Mouse (Mus musculus) liver, embryonic 12.5 days (tissue): ENCODE measurements around the gene Prss41. TPM values are rescaled to one million over a fixed set of nuclear protein-coding genes. Genes with fewer than 3 reads are reported as not detected.

Experiments
- ATAC-seq: fragments of 200-750 bp; cut with Nextera tagmentation; 2 replicates; pipeline ENCODE4 v1.8.0; 2017; ENCODE audit warnings: moderate number of reproducible peaks, mild to moderate bottlenecking, moderate library complexity
- H3K27ac ChIP-seq: fragments of 300-500 bp; sonication (generic); 2 replicates; pipeline ENCODE4 v1.5.1; 2016; ENCODE audit warnings: mild to moderate bottlenecking
- H3K27me3 ChIP-seq: fragments of 300-500 bp; sonication (generic); replicated peaks from 2 replicates; pipeline ENCODE4 v1.6.1; 2016; ENCODE audit warnings: mild to moderate bottlenecking, moderate library complexity
- H3K36me3 ChIP-seq: fragments of 300-500 bp; sonication (generic); 2 replicates; pipeline ENCODE4 v1.6.1; 2016; ENCODE audit warnings: mild to moderate bottlenecking, moderate library complexity
- H3K4me1 ChIP-seq: fragments of 300-500 bp; sonication (generic); 2 replicates; pipeline ENCODE4 v1.6.1; 2016
- H3K4me2 ChIP-seq: fragments of 300-500 bp; sonication (generic); 2 replicates; pipeline ENCODE4 v1.6.1; 2016; ENCODE audit warnings: mild to moderate bottlenecking, moderate library complexity
- H3K4me3 ChIP-seq: fragments of 300-500 bp; sonication (generic); 2 replicates; pipeline ENCODE4 v1.5.1; 2016; ENCODE audit warnings: mild to moderate bottlenecking, moderate library complexity
- H3K9ac ChIP-seq: fragments of 300-500 bp; sonication (generic); 2 replicates; pipeline ENCODE4 v1.6.1; 2016; ENCODE audit warnings: mild to moderate bottlenecking, moderate library complexity
- H3K9me3 ChIP-seq: fragments of 300-500 bp; sonication (generic); replicated peaks from 2 replicates; pipeline ENCODE4 v1.6.1; 2016; ENCODE audit warnings: mild to moderate bottlenecking, moderate library complexity
- WGBS: fragments of 180-500 bp; shearing (Covaris S2); methylation state at CpG from one replicate; pipeline ENCODE4 v1.1.7; 2016; ENCODE audit not compliant: insufficient replicate concordance; 5-methylcytosine and 5-hydroxymethylcytosine counted together
- polyA plus RNA-seq: library from polyadenylated mRNA; unstranded; fragments of >200 nt; fragmentation: Nextera tagmentation; extraction: Ambion mirVana; gene quantifications from 2 replicates; pipeline ENCODE4 v1.2.1, GENCODE M21; 2016

Gene Prss41
- polyA plus RNA-seq, 1 experiment from 2014 or later: 0.45 TPM

GRCm38 (mm10) chr17:23822094-23822493, 21.9 kb downstream of the Prss41 start:
- H3K9me3 ChIP-seq: peaks cover 34% of the 10 kb centered on the region
- peaks cover 100% of the 10 kb centered on the region for H3K36me3 ChIP-seq
- 78% methylated on average over 6 of the region's 6 CpGs for WGBS
- no peak for ATAC-seq
- H3K4me2 ChIP-seq: no peak overlapping the region
- no peak overlapping the region for H3K4me3 ChIP-seq
- no peak overlapping the region for H3K27ac ChIP-seq
- H3K27me3 ChIP-seq: no peaks in the 10 kb centered on the region
- peaks cover 11% of the 10 kb centered on the region for H3K4me1 ChIP-seq
- H3K9ac ChIP-seq: no peak overlapping the region

- no peak for ATAC-seq
- Histone ChIP-seq H3K36me3 (peaks cover 100% of the 10 kb centered on the region), H3K9ac (no peak overlapping the region), H3K9me3 (peaks cover 47% of the 10 kb centered on the region), H3K4me1 (no peaks in the 10 kb centered on the region), H3K27me3 (no peaks in the 10 kb centered on the region), H3K4me3 (no peak overlapping the region), H3K4me2 (no peak overlapping the region), H3K27ac (no peak overlapping the region)
- WGBS: 93% methylated on average over 5 of the region's 5 CpGs
Observed at GRCm38 (mm10) chr17:23820731-23821130, 23.2 kb downstream of the Prss41 start.

GRCm38 (mm10) chr17:23819235-23819634, 24.7 kb downstream of the Prss41 start:
- Histone ChIP-seq H3K4me3 (no peak overlapping the region), H3K4me2 (no peak overlapping the region), H3K36me3 (peaks cover 100% of the 10 kb centered on the region), H3K27ac (no peak overlapping the region), H3K27me3 (no peaks in the 10 kb centered on the region), H3K9me3 (peaks cover 56% of the 10 kb centered on the region), H3K9ac (no peak overlapping the region), H3K4me1 (no peaks in the 10 kb centered on the region)
- no peak for ATAC-seq
- 96% methylated on average over 25 of the region's 25 CpGs for WGBS

- no peak for ATAC-seq
- no peaks in the 10 kb centered on the region for H3K27me3 ChIP-seq
- no peak overlapping the region for H3K27ac ChIP-seq
- H3K9ac ChIP-seq: no peak overlapping the region
- no peak overlapping the region for H3K4me3 ChIP-seq
- WGBS: 95% methylated on average over 8 of the region's 8 CpGs
- H3K4me2 ChIP-seq: no peak overlapping the region
- peaks cover 100% of the 10 kb centered on the region for H3K36me3 ChIP-seq
- peaks cover 56% of the 10 kb centered on the region for H3K9me3 ChIP-seq
- no peaks in the 10 kb centered on the region for H3K4me1 ChIP-seq
Observed at GRCm38 (mm10) chr17:23818579-23818978, 25.4 kb downstream of the Prss41 start.

GRCm38 (mm10) chr17:23815641-23816040, 28.3 kb downstream of the Prss41 start:
- peaks cover 100% of the 10 kb centered on the region for H3K36me3 ChIP-seq
- no peaks in the 10 kb centered on the region for H3K27me3 ChIP-seq
- WGBS: 95% methylated on average over 16 of the region's 16 CpGs
- ATAC-seq: no peak
- no peaks in the 10 kb centered on the region for H3K4me1 ChIP-seq
- H3K9ac ChIP-seq: no peak overlapping the region
- no peak overlapping the region for H3K4me2 ChIP-seq
- no peak overlapping the region for H3K4me3 ChIP-seq
- no peak overlapping the region for H3K27ac ChIP-seq
- peaks cover 56% of the 10 kb centered on the region for H3K9me3 ChIP-seq

- WGBS: 93% methylated on average over 3 of the region's 3 CpGs
- H3K4me1 ChIP-seq: peaks cover 28% of the 10 kb centered on the region
- no peak for ATAC-seq
- no peak overlapping the region for H3K4me2 ChIP-seq
- no peak overlapping the region for H3K9ac ChIP-seq
- H3K9me3 ChIP-seq: no peaks in the 10 kb centered on the region
- no peak overlapping the region for H3K4me3 ChIP-seq
- no peaks in the 10 kb centered on the region for H3K27me3 ChIP-seq
- peaks cover 68% of the 10 kb centered on the region for H3K36me3 ChIP-seq
- no peak overlapping the region for H3K27ac ChIP-seq
Observed at GRCm38 (mm10) chr17:23807918-23808317, 36.1 kb downstream of the Prss41 start.

- Histone ChIP-seq H3K4me2 (peak overlapping the region; percentile 79; the same call in 1 of the 2 replicates), H3K9me3 (no peaks in the 10 kb centered on the region), H3K27me3 (no peaks in the 10 kb centered on the region), H3K36me3 (peaks cover 57% of the 10 kb centered on the region), H3K9ac (no peak overlapping the region), H3K4me3 (no peak overlapping the region), H3K4me1 (peaks cover 29% of the 10 kb centered on the region), H3K27ac (no peak overlapping the region)
- 87% methylated on average over 25 of the region's 25 CpGs for WGBS
- ATAC-seq: no peak
Observed at GRCm38 (mm10) chr17:23806867-23807266, 37.1 kb downstream of the Prss41 start.

- Histone ChIP-seq H3K4me2 (peak overlapping the region; percentile 79), H3K9ac (peak overlapping the region; percentile 99), H3K27me3 (no peaks in the 10 kb centered on the region), H3K36me3 (peaks cover 34% of the 10 kb centered on the region), H3K4me1 (peaks cover 33% of the 10 kb centered on the region), H3K4me3 (peak overlapping the region; percentile 91), H3K9me3 (no peaks in the 10 kb centered on the region), H3K27ac (peak overlapping the region; percentile 94; the same call in 1 of the 2 replicates)
- ATAC-seq: no peak
- 2% methylated on average over 8 of the region's 8 CpGs for WGBS
Observed at GRCm38 (mm10) chr17:23804426-23805085, 39.4 kb downstream of the Prss41 start.

GRCm38 (mm10) chr17:23803366-23804041, 40.5 kb downstream of the Prss41 start:
- peaks cover 33% of the 10 kb centered on the region for H3K4me1 ChIP-seq
- peaks cover 23% of the 10 kb centered on the region for H3K36me3 ChIP-seq
- no peaks in the 10 kb centered on the region for H3K9me3 ChIP-seq
- peak overlapping the region; percentile 91 for H3K4me3 ChIP-seq
- peak overlapping the region; percentile 94 for H3K27ac ChIP-seq
- H3K27me3 ChIP-seq: no peaks in the 10 kb centered on the region
- ATAC-seq: peak; percentile 73
- H3K9ac ChIP-seq: peak overlapping the region; percentile 99
- WGBS: under 1% methylated on average over 51 of the region's 83 CpGs
- peak overlapping the region; percentile 79 for H3K4me2 ChIP-seq

GRCm38 (mm10) chr17:23802746-23803365, 41.1 kb downstream of the Prss41 start:
- Histone ChIP-seq H3K27me3 (no peaks in the 10 kb centered on the region), H3K4me3 (peak overlapping the region; percentile 91), H3K9me3 (no peaks in the 10 kb centered on the region), H3K27ac (peak overlapping the region; percentile 94), H3K9ac (peak overlapping the region; percentile 99), H3K4me2 (peak overlapping the region; percentile 79), H3K36me3 (peaks cover 17% of the 10 kb centered on the region), H3K4me1 (peaks cover 33% of the 10 kb centered on the region)
- WGBS: under 1% methylated on average over 51 of the region's 60 CpGs
- ATAC-seq: peak; percentile 97

GRCm38 (mm10) chr17:23801627-23802026, 42.3 kb downstream of the Prss41 start:
- Histone ChIP-seq H3K9me3 (no peaks in the 10 kb centered on the region), H3K27me3 (no peaks in the 10 kb centered on the region), H3K9ac (no peak overlapping the region), H3K4me3 (peak overlapping the region; percentile 91; the same call in 1 of the 2 replicates), H3K4me1 (peaks cover 28% of the 10 kb centered on the region), H3K27ac (peak overlapping the region; percentile 46; the same call in 1 of the 2 replicates), H3K4me2 (peak overlapping the region; percentile 79), H3K36me3 (peaks cover 5% of the 10 kb centered on the region)
- no peak for ATAC-seq
- 89% methylated on average over 10 of the region's 10 CpGs for WGBS

- H3K27ac ChIP-seq: no peak overlapping the region
- H3K4me2 ChIP-seq: no peak overlapping the region
- no peaks in the 10 kb centered on the region for H3K9me3 ChIP-seq
- H3K36me3 ChIP-seq: no peaks in the 10 kb centered on the region
- no peak overlapping the region for H3K4me3 ChIP-seq
- no peak overlapping the region for H3K9ac ChIP-seq
- peaks cover 5% of the 10 kb centered on the region; the same call in 1 of the 2 replicates for H3K4me1 ChIP-seq
- ATAC-seq: no peak
- no peaks in the 10 kb centered on the region for H3K27me3 ChIP-seq
- 37% methylated on average over 7 of the region's 7 CpGs for WGBS
Observed at GRCm38 (mm10) chr17:23797316-23797715, 46.7 kb downstream of the Prss41 start.
